ENCODE assay signal across 8 mouse cellular contexts in genomic region chr5:120566681-120567252, GRCm38 (mm10). TPM values are rescaled to one million over a fixed set of nuclear protein-coding genes. Genes with fewer than 3 reads are reported as not detected.
A peak's percentile ranks its signal among the peaks of the same experiment; 100 is the strongest.
DNase-seq lines count a peak whose midpoint lies in the region; ATAC-seq lines count a peak whose summit lies in the region.

No protein-coding gene starts in this region.

- WGBS in embryonic facial prominence, embryonic 13.5 days = 43% methylated on average over 9 of the region's 9 CpGs
- WGBS in hindbrain, embryonic 16.5 days = 42% methylated on average over 9 of the region's 9 CpGs
- 49% methylated on average over 9 of the region's 9 CpGs for WGBS in midbrain, embryonic 13.5 days

- H3K36me3 ChIP-seq in embryonic facial prominence, embryonic 13.5 days = no peaks in the 10 kb centered on the region
- no peaks in the 10 kb centered on the region for H3K36me3 ChIP-seq in hindbrain, embryonic 16.5 days (ENCODE audit: control insufficient read depth, insufficient read depth, low read length)
- H3K36me3 ChIP-seq in midbrain, embryonic 13.5 days = no peaks in the 10 kb centered on the region

- H3K4me3 ChIP-seq in embryonic facial prominence, embryonic 13.5 days = no peak overlapping the region
- H3K4me3 ChIP-seq in hindbrain, embryonic 16.5 days (ENCODE audit: low read length) = no peak overlapping the region
- H3K4me3 ChIP-seq in midbrain, embryonic 13.5 days (replicated peaks) = no peak overlapping the region

- H3K27ac ChIP-seq in embryonic facial prominence, embryonic 13.5 days = peak overlapping the region; percentile 94
- H3K27ac ChIP-seq in hindbrain, embryonic 16.5 days (ENCODE audit: low read depth, low read length) = peak overlapping the region; percentile 90
- H3K27ac ChIP-seq in midbrain, embryonic 13.5 days = peak overlapping the region; percentile 87

- H3K4me2 ChIP-seq in embryonic facial prominence, embryonic 13.5 days = peak overlapping the region; percentile 29
- H3K4me2 ChIP-seq in hindbrain, embryonic 16.5 days (ENCODE audit: low read length) = peak overlapping the region; percentile 4; the same call in 1 of the 2 replicates
- H3K4me2 ChIP-seq in midbrain, embryonic 13.5 days (replicated peaks) = peak overlapping the region; percentile 9; the same call in 1 of the 2 replicates

- no peak for ATAC-seq in embryonic facial prominence, embryonic 13.5 days (ENCODE audit: insufficient number of reproducible peaks, insufficient read depth, low FRiP score, low TSS enrichment, low read depth)
- ATAC-seq in hindbrain, embryonic 16.5 days = no peak
- ATAC-seq in midbrain, embryonic 13.5 days = no peak; the same call in 1 of the 2 replicates
- no peak for ATAC-seq in erythroid progenitor cell, adult 5-6 weeks (replicated peaks; ENCODE audit: low FRiP score, poor library complexity, severe bottlenecking)

- no peaks in the 10 kb centered on the region for H3K9me3 ChIP-seq in embryonic facial prominence, embryonic 13.5 days
- no peaks in the 10 kb centered on the region for H3K9me3 ChIP-seq in hindbrain, embryonic 16.5 days (ENCODE audit: control insufficient read depth, low read length)
- H3K9me3 ChIP-seq in midbrain, embryonic 13.5 days = no peaks in the 10 kb centered on the region

- H3K27me3 ChIP-seq in embryonic facial prominence, embryonic 13.5 days = no peaks in the 10 kb centered on the region
- no peaks in the 10 kb centered on the region for H3K27me3 ChIP-seq in hindbrain, embryonic 16.5 days (replicated peaks; ENCODE audit: control insufficient read depth, insufficient read depth, low read length)
- no peaks in the 10 kb centered on the region for H3K27me3 ChIP-seq in midbrain, embryonic 13.5 days

- DNase-seq in kidney, adult 11 months = peak; percentile 72
- DNase-seq in kidney, postnatal 10 days = no peak
- DNase-seq in urinary bladder, postnatal 36 days (ENCODE audit: low spot score in 2 of 2) = no peak
- no peak for DNase-seq in urinary bladder, postnatal 14 days (ENCODE audit: low spot score)

- H3K9ac ChIP-seq in embryonic facial prominence, embryonic 13.5 days = peak overlapping the region; percentile 44
- peak overlapping the region; percentile 42 for H3K9ac ChIP-seq in hindbrain, embryonic 16.5 days (ENCODE audit: low read depth, low read length)
- H3K9ac ChIP-seq in midbrain, embryonic 13.5 days (replicated peaks) = 0 out of 2 replicates have a peak overlapping the region, but pooled peaks have one; percentile 56

- H3K4me1 ChIP-seq in embryonic facial prominence, embryonic 13.5 days = peaks cover 86% of the 10 kb centered on the region
- peaks cover 73% of the 10 kb centered on the region for H3K4me1 ChIP-seq in hindbrain, embryonic 16.5 days (ENCODE audit: control insufficient read depth, insufficient read depth, low read depth, low read length)
- peaks cover 81% of the 10 kb centered on the region for H3K4me1 ChIP-seq in midbrain, embryonic 13.5 days (replicated peaks)

RNA-seq across cellular contexts. Expression of gene Tpcn1, which starts 21.7 kb away (rescaled TPM):
- 21.0 and 22.3 TPM in 2 replicates for polyA plus RNA-seq in embryonic facial prominence, embryonic 13.5 days (2015; fragmentation: Nextera tagmentation; extraction: Ambion mirVana)
- 15.1 and 17.4 TPM in 2 replicates for polyA plus RNA-seq in hindbrain, embryonic 16.5 days (2015; fragmentation: Nextera tagmentation; extraction: Ambion mirVana)
- polyA plus RNA-seq in midbrain, embryonic 13.5 days (2015; fragmentation: Nextera tagmentation; extraction: Ambion mirVana) = 12.6 and 15.6 TPM in 2 replicates
- total RNA-seq in erythroid progenitor cell, adult 5-6 weeks (2015; ENCODE audit: low replicate concordance) = 107 and 136 TPM in 2 replicates
- total RNA-seq in erythroid progenitor cell, adult 5-6 weeks (2017; ENCODE audit: low replicate concordance) = 57.0 and 72.9 TPM in 2 replicates

RNA-seq across cellular contexts. Expression of gene Iqcd, which starts 22.0 kb away (rescaled TPM):
- 0.60 and 0.80 TPM in 2 replicates for polyA plus RNA-seq in embryonic facial prominence, embryonic 13.5 days (2015; fragmentation: Nextera tagmentation; extraction: Ambion mirVana)
- polyA plus RNA-seq in hindbrain, embryonic 16.5 days (2015; fragmentation: Nextera tagmentation; extraction: Ambion mirVana) = 2.0 and 2.4 TPM in 2 replicates
- polyA plus RNA-seq in midbrain, embryonic 13.5 days (2015; fragmentation: Nextera tagmentation; extraction: Ambion mirVana) = 1.4 and 2.0 TPM in 2 replicates
- 2.5 TPM in 1 of 2 replicates, not detected in the other for total RNA-seq in erythroid progenitor cell, adult 5-6 weeks (2015; ENCODE audit: low replicate concordance)
- total RNA-seq in erythroid progenitor cell, adult 5-6 weeks (2017; ENCODE audit: low replicate concordance) = 3.1 and 3.3 TPM in 2 replicates

RNA-seq across cellular contexts. Expression of gene Rita1, which starts 45.6 kb away (rescaled TPM):
- polyA plus RNA-seq in embryonic facial prominence, embryonic 13.5 days (2015; fragmentation: Nextera tagmentation; extraction: Ambion mirVana) = 16.2 and 17.6 TPM in 2 replicates
- polyA plus RNA-seq in hindbrain, embryonic 16.5 days (2015; fragmentation: Nextera tagmentation; extraction: Ambion mirVana) = 29.3 and 33.7 TPM in 2 replicates
- polyA plus RNA-seq in midbrain, embryonic 13.5 days (2015; fragmentation: Nextera tagmentation; extraction: Ambion mirVana) = 23.0 and 23.9 TPM in 2 replicates
- total RNA-seq in erythroid progenitor cell, adult 5-6 weeks (2015; ENCODE audit: low replicate concordance) = 0.72 TPM in 1 of 2 replicates, not detected in the other
- total RNA-seq in erythroid progenitor cell, adult 5-6 weeks (2017; ENCODE audit: low replicate concordance) = 3.9 TPM in 1 of 2 replicates, not detected in the other

RNA-seq across cellular contexts. Expression of gene Ddx54, which starts 45.8 kb away (rescaled TPM):
- 45.6 and 46.8 TPM in 2 replicates for polyA plus RNA-seq in embryonic facial prominence, embryonic 13.5 days (2015; fragmentation: Nextera tagmentation; extraction: Ambion mirVana)
- 38.4 and 42.0 TPM in 2 replicates for polyA plus RNA-seq in hindbrain, embryonic 16.5 days (2015; fragmentation: Nextera tagmentation; extraction: Ambion mirVana)
- 43.9 and 44.3 TPM in 2 replicates for polyA plus RNA-seq in midbrain, embryonic 13.5 days (2015; fragmentation: Nextera tagmentation; extraction: Ambion mirVana)
- total RNA-seq in erythroid progenitor cell, adult 5-6 weeks (2015; ENCODE audit: low replicate concordance) = 1.1 and 1.3 TPM in 2 replicates
- total RNA-seq in erythroid progenitor cell, adult 5-6 weeks (2017; ENCODE audit: low replicate concordance) = 6.4 and 8.1 TPM in 2 replicates

RNA-seq across cellular contexts. Expression of gene Slc8b1, which starts 55.8 kb away (rescaled TPM):
- polyA plus RNA-seq in embryonic facial prominence, embryonic 13.5 days (2015; fragmentation: Nextera tagmentation; extraction: Ambion mirVana) = 5.0 and 5.9 TPM in 2 replicates
- 2.3 and 2.7 TPM in 2 replicates for polyA plus RNA-seq in hindbrain, embryonic 16.5 days (2015; fragmentation: Nextera tagmentation; extraction: Ambion mirVana)
- 2.3 and 2.4 TPM in 2 replicates for polyA plus RNA-seq in midbrain, embryonic 13.5 days (2015; fragmentation: Nextera tagmentation; extraction: Ambion mirVana)
- 3.4 and 5.0 TPM in 2 replicates for total RNA-seq in erythroid progenitor cell, adult 5-6 weeks (2015; ENCODE audit: low replicate concordance)
- total RNA-seq in erythroid progenitor cell, adult 5-6 weeks (2017; ENCODE audit: low replicate concordance) = 3.0 and 6.7 TPM in 2 replicates
